Mouse (Mus musculus): ENCODE measurements around the gene Dhx34.

Gene Dhx34

DNA sequence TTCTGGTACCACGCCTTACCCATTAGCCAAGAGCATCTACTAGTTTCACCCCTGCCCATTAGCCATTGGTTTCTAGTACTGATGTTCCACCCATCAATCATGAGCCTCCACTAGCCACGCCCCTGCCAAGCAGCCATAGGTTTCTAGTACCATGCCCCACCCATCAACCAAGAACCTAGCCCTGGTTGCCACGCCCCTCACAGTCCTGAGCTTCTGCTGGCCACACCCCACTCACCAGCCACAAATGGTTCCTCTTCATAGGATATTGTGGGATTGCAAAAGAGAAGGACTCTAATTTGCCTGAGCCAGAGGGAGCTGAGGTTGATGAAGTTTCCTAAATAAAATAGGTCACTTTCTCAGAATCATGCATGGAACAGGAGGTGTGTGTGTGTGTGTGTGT is 61.1 kb downstream of the Dhx34 start:
- no peak for DNase-seq (ENCODE audit: low spot score)

DNA sequence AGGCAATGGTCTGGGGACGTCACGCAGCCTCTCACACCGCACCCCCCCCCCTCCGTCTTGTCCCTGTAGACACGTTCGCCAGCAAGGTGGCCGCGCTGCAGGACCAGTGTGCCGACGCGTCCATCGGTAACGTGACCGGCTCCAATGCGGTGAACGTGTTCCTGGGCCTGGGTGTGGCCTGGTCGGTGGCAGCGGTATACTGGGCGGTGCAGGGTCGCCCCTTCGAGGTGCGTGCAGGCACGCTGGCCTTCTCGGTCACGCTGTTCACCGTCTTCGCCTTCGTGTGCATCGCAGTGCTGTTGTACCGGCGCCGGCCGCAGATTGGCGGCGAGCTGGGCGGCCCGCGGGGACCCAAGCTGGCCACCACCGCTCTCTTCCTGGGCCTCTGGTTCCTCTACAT is 63.1 kb downstream of the Dhx34 start:
- DNase-seq (ENCODE audit: low spot score) = no peak

DNA sequence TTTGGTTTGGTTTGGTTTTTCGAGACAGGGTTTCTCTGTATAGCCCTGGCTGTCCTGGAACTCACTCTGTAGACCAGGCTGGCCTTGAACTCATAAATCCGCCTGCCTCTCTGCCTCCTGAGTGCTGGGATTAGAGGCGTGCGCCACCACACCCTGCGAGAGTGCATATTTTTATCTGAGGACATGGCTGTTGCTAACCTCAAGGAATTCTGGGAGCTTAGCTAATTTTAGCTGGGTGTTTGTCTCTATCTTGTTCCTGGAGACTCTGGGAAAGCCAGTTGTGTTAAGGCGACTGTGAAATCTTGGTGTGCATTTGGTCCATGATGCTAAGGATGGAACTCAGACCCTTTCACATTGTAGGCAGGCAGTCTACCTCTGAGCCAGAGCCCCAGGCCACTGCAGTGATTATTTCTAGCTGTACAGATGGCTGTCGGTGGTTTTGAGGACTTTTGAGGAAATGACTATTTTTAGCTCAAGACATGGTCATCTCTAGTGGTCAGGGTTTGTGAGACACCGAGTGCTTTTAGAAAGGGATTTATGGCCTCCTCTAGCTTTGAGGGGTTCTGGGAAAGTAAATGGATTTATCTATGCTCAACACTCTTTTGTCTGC is 65.6 kb downstream of the Dhx34 start:
- DNase-seq (ENCODE audit: low spot score) = no peak

DNA sequence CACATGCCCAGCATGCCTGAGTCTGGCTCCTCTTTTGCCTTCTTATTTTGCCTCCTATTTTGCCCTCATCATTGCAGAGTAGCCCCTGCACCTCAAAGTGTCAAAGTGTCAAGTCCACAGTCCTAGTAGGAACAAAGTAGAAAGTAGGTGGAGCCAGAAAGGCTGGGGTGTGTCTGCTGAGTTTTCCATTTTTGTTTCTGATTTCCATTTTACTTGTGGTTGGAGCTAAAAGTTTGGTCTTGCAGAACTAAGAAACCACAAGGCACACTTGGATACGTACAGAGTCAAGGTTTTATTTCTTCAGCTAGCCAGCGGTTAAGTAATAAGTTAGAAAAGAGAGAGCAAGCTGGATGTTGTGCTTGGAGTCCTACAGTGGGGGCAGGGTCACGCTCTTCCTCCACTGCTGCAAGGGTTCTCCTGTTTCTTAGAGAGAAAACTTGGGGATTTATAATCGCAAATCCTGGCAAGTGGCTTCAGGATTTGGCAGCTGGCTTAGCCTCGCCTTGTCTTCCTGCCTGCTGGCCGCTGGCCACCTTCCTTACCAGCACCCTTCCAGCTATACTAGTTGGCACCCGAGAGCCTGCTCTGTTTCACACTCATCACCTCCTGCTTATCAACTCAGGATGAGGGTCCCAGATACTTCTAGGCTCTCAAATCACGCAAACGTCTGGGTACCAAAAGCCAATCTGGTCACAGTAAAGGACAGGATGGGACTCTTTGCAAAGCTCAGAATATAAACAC is 66.5 kb downstream of the Dhx34 start:
- DNase-seq (ENCODE audit: low spot score) = no peak

DNA sequence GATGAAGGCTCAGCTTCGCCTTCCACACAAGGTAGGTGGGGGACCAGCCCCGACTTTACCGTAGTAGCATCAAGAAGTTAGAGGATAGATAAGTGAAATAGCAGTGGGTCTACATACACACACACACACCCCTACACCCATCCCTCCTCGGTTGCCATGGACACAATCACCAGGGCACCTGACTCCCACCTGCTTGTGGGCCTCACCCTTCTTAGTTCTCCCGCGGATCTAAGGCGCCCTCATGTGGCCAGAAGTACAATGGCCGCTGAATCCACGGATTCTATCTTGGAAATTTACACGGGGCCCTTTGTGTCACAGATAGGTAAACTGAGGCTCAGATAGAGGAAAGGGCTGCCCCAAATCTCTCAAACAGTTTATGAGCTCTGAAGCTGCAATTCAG is 68.3 kb downstream of the Dhx34 start:
- peak; percentile 48 for DNase-seq (ENCODE audit: low spot score)

DNA sequence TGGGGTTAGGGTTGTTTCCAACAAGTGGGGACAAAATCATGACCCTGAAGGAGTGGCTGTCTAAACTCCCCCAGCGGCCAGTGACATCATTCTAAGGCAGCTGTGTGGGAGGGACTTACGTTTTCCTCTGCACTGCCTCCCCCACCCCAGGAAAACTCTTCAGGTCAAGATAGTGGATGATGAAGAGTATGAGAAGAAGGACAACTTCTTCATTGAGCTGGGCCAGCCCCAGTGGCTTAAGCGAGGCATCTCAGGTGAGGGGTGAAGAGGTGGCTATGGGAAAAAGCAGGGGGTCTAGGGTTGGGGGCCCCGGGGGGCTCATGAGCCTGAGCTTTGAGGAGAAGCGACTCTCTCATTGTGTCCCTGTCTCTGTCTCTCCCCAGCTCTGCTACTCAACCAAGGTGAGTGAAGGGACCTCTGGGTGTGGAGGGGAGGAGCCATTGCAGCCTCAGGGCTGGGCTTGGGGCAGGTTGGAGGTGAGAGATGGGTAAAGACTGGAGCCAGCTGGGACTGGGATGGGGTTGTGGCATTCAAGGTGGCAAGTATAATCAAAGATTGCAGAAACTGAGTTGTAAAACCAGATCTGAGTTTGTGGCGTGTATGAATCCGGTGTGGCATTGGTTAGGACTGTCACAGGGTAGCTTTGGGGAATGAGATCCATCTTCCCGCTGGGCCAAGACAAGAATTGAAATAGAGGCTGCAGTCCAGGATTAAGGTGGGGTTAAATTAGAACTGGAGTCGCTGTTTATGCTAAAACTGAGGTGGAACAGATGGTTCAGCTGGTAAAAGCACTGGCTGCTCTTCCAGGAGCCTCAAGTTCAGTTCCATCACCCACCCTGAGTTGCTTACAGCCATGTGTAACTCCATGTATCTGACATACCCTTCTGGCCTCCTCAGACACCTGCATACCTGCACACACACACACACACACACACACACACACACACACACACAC is 71.4 kb downstream of the Dhx34 start:
- no peak for DNase-seq (ENCODE audit: low spot score)

DNA sequence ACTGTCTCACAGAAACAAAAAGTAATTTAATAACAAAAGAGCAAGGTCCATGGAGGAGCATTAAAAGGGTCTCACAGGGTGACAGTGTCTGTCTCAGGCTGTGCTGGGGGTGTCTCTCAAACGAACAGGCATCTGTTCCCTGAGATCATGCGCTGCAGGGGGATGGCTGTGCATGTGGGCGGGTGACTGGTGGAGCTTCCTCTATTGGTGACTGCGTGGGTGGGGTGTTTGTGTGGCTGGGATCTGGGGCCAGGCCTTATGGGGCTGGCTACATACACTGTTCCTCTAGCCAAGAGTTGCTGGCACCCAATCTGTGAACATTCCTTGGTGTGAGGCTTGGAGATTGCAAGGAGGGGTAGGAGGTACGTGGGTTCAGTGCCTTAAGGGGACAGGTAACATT is 72.6 kb downstream of the Dhx34 start:
- DNase-seq (ENCODE audit: low spot score) = no peak

DNA sequence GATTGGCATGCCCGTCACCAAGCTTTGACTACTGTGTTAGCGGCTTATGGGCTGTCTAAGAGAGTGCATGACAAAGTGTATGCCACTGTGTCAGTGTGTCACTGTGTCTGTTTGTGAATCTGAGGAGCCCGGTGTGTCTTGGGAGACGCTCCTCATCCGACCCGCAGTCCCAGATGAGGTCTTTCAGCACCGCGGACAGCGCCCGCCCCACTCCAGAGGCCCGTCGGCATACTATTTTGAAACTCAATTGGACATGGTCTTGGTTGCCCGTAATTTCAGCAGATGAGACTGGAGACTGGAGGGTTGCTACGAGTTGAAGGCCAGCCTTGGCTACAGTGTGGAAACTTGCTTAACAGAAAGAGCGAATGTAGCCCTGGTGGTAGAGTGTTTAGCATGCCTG is 74.2 kb downstream of the Dhx34 start:
- DNase-seq (ENCODE audit: low spot score) = peak; percentile 70

Measured in urinary bladder, postnatal 25 days (tissue).